Mouse (Mus musculus): ENCODE measurements at regions not wholly inside any gene's neighbourhood (a gene's known extent, or its start where the extent isn't known, plus 50 kb on each side); places are given as distances from the start of the nearest gene placed in this dataset.

DNA sequence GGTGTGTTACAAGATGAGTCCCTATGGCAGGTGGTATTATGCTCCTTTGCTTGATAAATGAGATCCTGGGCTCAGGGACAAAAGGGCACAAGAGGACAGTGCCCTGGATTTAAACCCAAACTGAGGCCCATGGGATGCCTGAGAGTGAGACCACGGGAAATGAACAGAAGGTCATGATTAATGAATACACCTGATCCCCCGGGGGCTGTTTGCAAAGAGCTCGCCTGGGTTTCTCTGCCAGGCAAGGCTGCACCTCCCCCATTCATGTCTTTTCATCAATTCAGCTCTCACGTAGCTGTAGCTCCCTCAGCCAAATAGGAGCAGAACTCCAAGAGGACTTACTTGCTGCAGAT is 336.9 kb downstream of the Mex3b start:
- H3K4me2 ChIP-seq (replicated peaks) = no peak overlapping the region
- H3K9me3 ChIP-seq = no peaks in the 10 kb centered on the region
- H3K4me3 ChIP-seq (replicated peaks) = no peak overlapping the region
- no peak overlapping the region for H3K27ac ChIP-seq
- peaks cover 7% of the 10 kb centered on the region; the same call in 1 of the 2 replicates for H3K4me1 ChIP-seq (replicated peaks)
- no peaks in the 10 kb centered on the region for H3K27me3 ChIP-seq (replicated peaks)
- no peak for ATAC-seq
- no peak overlapping the region for H3K9ac ChIP-seq
- 38% methylated on average over 4 of the region's 4 CpGs for WGBS
- H3K36me3 ChIP-seq = no peaks in the 10 kb centered on the region

DNA sequence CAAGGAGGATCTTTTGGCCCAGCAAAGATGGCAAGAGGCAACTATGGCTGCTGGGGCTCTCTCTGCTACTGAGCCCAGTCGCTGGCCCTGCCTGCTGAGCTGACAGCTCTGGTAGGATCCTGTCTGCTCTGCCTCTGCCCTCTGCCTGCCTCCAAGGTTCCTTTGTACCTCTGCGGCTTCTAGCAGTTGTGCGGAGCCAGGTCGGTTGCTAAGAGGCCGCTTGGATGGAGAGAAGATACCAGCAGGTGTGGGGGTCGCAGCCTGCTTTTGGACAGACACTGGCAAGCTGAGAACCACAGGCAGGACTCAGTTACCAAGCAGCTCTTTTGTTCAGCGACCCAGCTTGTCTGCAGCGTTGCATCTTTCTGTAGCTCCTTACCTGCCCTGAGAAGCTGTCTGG is 337.6 kb downstream of the Mex3b start:
- no peak for ATAC-seq
- Histone ChIP-seq H3K9ac (no peak overlapping the region), H3K4me3 (replicated peaks) (no peak overlapping the region), H3K4me2 (replicated peaks) (no peak overlapping the region), H3K27ac (no peak overlapping the region), H3K4me1 (replicated peaks) (peaks cover 7% of the 10 kb centered on the region; the same call in 1 of the 2 replicates), H3K27me3 (replicated peaks) (no peaks in the 10 kb centered on the region), H3K36me3 (no peaks in the 10 kb centered on the region), H3K9me3 (no peaks in the 10 kb centered on the region)
- WGBS = 63% methylated on average over 8 of the region's 8 CpGs

DNA sequence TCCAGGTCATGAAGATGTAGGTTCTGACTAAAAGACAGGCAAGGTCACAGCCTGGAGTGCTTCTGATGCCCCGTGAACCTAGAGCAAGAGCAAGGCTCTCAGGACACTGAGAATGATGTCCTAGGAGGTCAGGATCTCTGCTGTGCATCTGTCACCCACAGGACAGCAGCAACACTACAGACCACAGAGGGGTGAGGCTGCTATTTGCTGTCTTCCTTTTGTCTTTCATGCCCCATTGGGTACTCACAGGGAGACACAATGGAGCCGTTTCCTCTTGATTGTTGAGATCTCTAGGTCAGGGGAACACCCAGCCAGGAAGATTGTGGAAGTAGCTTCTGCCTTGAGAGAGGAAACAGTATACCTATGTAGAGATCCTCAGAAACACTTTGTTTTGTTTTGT is 339.9 kb downstream of the Mex3b start:
- 80% methylated on average over 2 of the region's 2 CpGs for WGBS
- H3K27me3 ChIP-seq (replicated peaks) = no peaks in the 10 kb centered on the region

DNA sequence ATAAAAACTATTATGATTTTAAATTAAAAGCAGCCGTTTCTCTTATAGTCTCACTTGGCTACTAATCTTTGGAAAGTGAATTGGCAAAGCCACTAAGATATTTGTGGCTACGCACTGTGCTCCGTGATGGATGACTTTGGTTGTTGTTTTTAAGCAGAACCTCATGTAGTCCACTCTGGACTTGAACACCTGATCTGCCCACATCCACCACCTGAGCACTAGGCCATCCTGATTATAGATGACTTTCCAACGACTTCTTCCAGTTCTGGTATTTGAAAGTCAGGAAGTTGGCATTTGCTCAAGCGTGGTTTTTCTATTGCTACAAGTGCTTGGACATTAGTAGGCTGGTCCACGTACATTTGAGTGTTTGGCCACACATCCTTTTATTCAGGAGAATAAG is 344.5 kb downstream of the Mex3b start:
- no peak overlapping the region for H3K4me3 ChIP-seq (replicated peaks)
- no peak overlapping the region for H3K4me2 ChIP-seq (replicated peaks)
- no peaks in the 10 kb centered on the region for H3K4me1 ChIP-seq (replicated peaks)
- no peaks in the 10 kb centered on the region for H3K27me3 ChIP-seq (replicated peaks)
- H3K9ac ChIP-seq = no peak overlapping the region
- 84% methylated on average over 6 of the region's 6 CpGs for WGBS
- H3K9me3 ChIP-seq = no peaks in the 10 kb centered on the region
- ATAC-seq = no peak
- H3K36me3 ChIP-seq = no peaks in the 10 kb centered on the region
- no peak overlapping the region for H3K27ac ChIP-seq

More for the DNA sequence above, 339.9 kb downstream of the Mex3b start:
- no peak overlapping the region for H3K4me2 ChIP-seq (replicated peaks)
- no peak overlapping the region for H3K27ac ChIP-seq
- H3K9ac ChIP-seq = no peak overlapping the region
- no peak for ATAC-seq
- H3K36me3 ChIP-seq = no peaks in the 10 kb centered on the region
- no peak overlapping the region for H3K4me3 ChIP-seq (replicated peaks)
- peaks cover 6% of the 10 kb centered on the region; the same call in 1 of the 2 replicates for H3K4me1 ChIP-seq (replicated peaks)
- no peaks in the 10 kb centered on the region for H3K9me3 ChIP-seq

DNA sequence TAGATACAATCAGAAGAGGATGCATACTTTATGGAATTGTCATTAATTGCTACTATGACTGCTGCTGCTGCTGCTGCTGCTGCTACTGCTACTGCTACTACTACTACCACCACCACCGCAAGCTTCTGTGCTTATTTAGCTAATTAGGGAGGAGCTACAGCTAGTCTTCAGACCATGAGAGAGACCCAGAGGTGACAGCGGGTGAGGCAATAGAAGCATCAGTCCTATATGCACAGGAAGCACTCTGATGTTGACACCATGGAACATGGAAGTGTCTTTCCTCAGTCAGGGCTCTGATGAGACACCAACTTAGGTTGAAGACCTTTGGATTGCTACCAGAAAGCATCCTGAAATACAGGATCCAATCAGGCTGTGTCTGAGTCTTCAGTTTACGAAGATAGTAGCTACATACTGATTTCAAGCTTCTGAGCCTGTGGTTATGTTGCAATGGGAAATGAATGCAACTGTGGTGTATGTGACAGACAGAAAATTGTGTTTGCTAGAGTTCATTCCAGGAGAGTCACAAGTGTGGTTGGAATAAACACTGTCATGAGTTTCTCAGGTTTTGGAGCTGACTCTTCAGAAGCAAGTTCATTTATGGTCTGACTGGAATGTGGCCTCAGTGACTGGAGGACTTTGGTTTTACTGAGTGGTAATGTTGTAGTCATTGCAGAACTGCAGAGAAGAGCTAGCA is 355.0 kb downstream of the Mex3b start:
- Histone ChIP-seq H3K27me3 (replicated peaks) (no peaks in the 10 kb centered on the region), H3K4me1 (replicated peaks) (no peaks in the 10 kb centered on the region), H3K9ac (no peak overlapping the region), H3K9me3 (no peaks in the 10 kb centered on the region), H3K36me3 (no peaks in the 10 kb centered on the region), H3K4me3 (replicated peaks) (no peak overlapping the region), H3K27ac (no peak overlapping the region), H3K4me2 (replicated peaks) (no peak overlapping the region)
- ATAC-seq = no peak
- 83% methylated on average over 3 of the region's 3 CpGs for WGBS

DNA sequence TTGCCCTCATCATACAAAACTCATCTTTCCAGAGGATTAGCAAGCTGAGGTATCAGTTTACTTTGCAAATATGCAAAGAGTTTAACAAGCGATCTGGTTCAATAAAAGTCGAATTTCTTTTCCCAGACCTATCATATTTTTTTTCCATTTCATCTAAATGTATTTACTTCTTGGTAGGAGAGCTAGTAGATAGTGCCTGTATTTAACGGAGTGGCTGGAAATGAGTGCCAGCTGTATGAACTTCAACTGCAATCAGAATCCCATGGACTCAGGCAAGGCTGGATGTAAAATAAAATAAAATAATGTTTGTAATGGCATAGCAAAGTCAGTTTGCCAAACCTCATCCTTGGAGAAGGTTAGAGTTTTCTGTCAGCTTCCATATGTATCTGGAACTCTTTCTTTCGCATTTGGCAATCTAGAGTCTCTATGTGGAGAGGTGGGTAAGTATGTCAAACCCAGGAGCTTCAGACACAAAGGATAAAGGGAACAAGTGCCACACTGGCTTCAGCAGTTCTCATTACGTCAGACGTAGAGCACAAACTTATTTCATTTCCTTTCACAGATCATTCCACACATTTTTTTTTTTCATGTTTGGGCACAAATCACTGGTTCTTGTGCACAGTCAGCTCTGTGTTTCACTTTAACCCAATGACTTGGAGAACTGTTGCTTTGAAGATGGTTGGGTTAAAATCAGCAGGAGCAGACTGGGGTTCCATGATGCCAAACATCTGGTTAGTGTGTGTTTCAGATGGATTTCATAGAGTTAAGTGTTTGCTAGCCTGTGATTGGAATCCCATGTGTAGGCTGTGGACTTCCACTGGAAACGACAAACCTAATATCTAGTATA is 357.2 kb upstream of the Tmc3 start:
- Histone ChIP-seq H3K27me3 (replicated peaks) (no peaks in the 10 kb centered on the region), H3K9me3 (no peaks in the 10 kb centered on the region), H3K9ac (no peak overlapping the region), H3K27ac (no peak overlapping the region), H3K36me3 (no peaks in the 10 kb centered on the region), H3K4me1 (replicated peaks) (no peaks in the 10 kb centered on the region), H3K4me3 (replicated peaks) (no peak overlapping the region), H3K4me2 (replicated peaks) (no peak overlapping the region)
- no peak for ATAC-seq
- 70% methylated on average over 7 of the region's 7 CpGs for WGBS

DNA sequence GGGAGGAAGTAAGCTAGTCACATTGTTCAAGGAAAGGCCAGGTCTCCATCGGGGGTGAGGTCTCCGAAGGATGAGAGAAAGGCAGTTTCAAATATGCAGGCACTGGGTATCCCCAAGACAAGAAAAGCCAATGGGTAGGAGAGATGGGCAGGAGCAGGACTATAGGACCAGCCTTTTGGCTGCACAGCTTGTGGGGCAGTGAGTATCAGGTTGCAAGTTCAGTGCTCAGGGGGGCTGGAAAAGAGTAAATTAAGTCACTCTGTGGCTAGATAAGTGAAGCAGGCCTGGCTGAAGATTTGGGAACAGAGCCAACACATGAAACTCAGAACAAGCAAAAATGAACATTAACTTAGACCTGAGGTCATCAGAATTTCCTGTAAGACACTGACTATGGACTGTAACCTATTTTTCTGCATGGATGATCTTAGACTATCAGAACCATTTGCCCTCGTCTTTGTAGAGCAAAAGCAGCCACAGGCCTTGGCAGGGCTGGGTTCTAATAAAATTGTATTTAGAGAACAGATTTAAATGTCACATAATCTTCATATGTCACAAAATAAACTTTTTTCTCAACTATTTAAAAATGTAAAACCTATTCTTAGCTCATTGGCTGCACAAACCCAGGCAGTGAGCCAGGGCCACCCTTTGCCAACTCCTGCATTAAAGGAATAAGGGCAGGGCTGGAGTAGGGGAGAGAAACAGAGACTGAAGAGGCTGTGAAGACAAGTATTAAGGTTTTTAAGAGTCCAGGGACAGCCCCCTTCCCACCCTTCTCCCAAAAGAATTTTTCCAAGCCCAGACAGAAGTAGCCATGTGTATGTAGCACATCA is 354.0 kb upstream of the Tmc3 start:
- H3K27ac ChIP-seq = no peak overlapping the region

DNA sequence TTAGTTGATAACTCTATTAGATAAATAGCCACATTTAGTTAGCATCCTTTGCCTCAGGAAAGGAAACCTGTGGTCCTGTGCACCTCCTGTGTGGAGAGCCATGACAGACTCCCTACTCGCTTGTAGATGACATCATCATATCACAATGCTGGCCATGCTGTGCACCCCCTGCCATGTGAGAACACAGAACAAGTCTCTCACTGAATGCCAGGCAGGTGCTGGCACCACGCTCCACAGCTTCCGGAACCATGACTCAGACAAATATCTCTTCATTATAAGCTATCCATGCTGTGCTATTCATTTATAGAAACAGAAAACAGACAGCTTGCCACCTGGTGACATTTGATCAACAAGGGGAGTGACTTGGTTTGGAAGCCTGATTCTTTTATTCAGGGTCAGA is 349.1 kb upstream of the Tmc3 start:
- 81% methylated on average over 3 of the region's 3 CpGs for WGBS
- Histone ChIP-seq H3K4me2 (replicated peaks) (no peak overlapping the region), H3K9ac (no peak overlapping the region), H3K36me3 (no peaks in the 10 kb centered on the region), H3K4me3 (replicated peaks) (no peak overlapping the region), H3K27ac (no peak overlapping the region), H3K4me1 (replicated peaks) (no peaks in the 10 kb centered on the region), H3K27me3 (replicated peaks) (no peaks in the 10 kb centered on the region), H3K9me3 (no peaks in the 10 kb centered on the region)
- ATAC-seq = no peak

More for the DNA sequence above, 354.0 kb upstream of the Tmc3 start:
- 65% methylated on average over 3 of the region's 3 CpGs for WGBS
- no peak overlapping the region for H3K4me2 ChIP-seq (replicated peaks)
- no peaks in the 10 kb centered on the region for H3K9me3 ChIP-seq
- no peak overlapping the region for H3K9ac ChIP-seq
- no peaks in the 10 kb centered on the region for H3K27me3 ChIP-seq (replicated peaks)
- H3K4me1 ChIP-seq (replicated peaks) = no peaks in the 10 kb centered on the region
- no peak overlapping the region for H3K4me3 ChIP-seq (replicated peaks)
- H3K36me3 ChIP-seq = no peaks in the 10 kb centered on the region
- ATAC-seq = no peak

DNA sequence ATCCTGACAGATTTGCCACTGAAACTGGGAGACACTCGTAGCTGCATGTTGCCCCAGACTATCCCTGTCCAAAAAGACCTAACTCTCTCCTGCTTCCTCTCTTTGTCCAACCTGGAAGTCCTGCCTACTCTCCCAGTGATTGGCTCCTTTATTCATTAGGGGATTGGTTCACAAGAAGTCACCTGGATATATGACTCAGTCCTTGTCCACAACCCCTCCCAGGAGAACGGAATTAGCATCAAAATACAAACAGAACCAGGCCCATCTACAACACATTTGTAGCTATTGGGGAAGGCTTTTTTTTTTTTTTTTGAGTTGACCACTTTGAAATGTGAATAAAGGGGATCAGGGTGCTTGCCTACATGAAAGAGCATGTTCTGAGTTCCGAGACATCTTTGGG is 347.4 kb upstream of the Tmc3 start:
- Histone ChIP-seq H3K27me3 (replicated peaks) (no peaks in the 10 kb centered on the region), H3K4me2 (replicated peaks) (no peak overlapping the region), H3K4me3 (replicated peaks) (no peak overlapping the region), H3K4me1 (replicated peaks) (no peaks in the 10 kb centered on the region), H3K27ac (no peak overlapping the region), H3K36me3 (no peaks in the 10 kb centered on the region), H3K9me3 (no peaks in the 10 kb centered on the region), H3K9ac (no peak overlapping the region)
- ATAC-seq = no peak
- WGBS = 88% methylated on average over 3 of the region's 3 CpGs

DNA sequence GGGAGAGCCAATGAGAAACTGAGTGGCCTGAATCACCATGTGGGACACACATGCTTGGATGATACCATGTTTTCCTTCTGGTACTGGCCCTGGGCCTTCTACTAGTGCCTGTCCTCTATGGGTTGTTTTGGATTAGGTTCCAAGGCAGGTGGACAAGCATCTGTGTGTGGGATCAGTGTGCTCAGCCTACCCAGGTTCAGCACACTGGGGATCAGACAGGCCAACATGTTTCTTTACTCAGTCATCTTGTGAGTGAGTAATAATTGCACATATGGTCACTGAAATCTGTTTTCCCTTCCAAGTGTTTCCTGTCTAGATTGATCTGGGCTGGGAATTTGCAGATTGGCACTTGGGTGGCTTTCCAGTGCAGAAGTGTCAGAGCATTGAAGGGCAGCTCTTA is 346.6 kb upstream of the Tmc3 start:
- Histone ChIP-seq H3K27me3 (replicated peaks) (no peaks in the 10 kb centered on the region), H3K9me3 (no peaks in the 10 kb centered on the region), H3K4me2 (replicated peaks) (no peak overlapping the region), H3K4me3 (replicated peaks) (no peak overlapping the region), H3K36me3 (no peaks in the 10 kb centered on the region), H3K27ac (no peak overlapping the region), H3K9ac (no peak overlapping the region), H3K4me1 (replicated peaks) (no peaks in the 10 kb centered on the region)
- ATAC-seq = no peak

DNA sequence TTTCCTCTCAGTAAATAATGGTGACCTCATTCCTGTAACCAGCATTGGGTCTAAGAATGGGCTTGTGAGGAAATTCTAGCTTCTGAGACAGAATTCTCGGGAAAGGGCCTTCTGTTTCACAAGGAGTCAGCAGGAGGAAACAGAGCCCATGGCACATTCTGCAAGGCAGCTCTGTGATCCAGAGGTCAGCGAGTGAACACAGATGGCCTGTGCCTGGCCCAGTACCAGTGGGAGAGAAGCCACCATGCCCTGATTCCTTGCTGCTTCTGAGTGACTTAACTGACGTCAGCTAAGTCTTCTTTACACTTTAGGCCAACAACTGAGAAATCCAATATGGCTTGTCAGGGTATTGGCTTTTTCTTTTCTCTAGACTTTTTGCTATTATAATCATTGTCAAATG is 342.5 kb upstream of the Tmc3 start:
- Histone ChIP-seq H3K9ac (no peak overlapping the region), H3K4me2 (replicated peaks) (no peak overlapping the region), H3K9me3 (no peaks in the 10 kb centered on the region), H3K4me1 (replicated peaks) (no peaks in the 10 kb centered on the region), H3K27ac (no peak overlapping the region), H3K27me3 (replicated peaks) (no peaks in the 10 kb centered on the region), H3K36me3 (no peaks in the 10 kb centered on the region), H3K4me3 (replicated peaks) (no peak overlapping the region)
- ATAC-seq = no peak
- 44% methylated on average over 3 of the region's 3 CpGs for WGBS

DNA sequence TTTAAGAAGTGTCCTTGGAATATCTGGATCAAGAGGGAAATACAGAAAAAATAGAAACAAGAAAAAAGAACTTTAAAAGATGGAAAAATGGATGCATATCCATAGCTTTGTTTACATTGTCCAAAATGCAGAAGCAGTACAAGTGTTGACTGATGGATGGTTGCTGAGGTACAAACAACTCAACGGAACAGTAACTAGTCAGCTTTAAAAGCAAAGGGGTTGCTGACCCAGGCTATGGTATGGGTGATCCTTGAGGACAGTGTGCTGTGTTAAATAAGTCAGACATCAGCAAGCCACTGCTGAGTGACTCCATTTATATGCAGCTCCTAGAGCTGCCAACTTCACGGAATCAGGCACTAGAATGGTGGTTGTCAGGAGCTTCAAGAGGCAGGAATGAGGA is 338.9 kb upstream of the Tmc3 start:
- Histone ChIP-seq H3K4me2 (replicated peaks) (no peak overlapping the region), H3K9me3 (no peaks in the 10 kb centered on the region), H3K4me3 (replicated peaks) (no peak overlapping the region), H3K4me1 (replicated peaks) (no peaks in the 10 kb centered on the region), H3K36me3 (no peaks in the 10 kb centered on the region), H3K9ac (no peak overlapping the region), H3K27me3 (replicated peaks) (no peaks in the 10 kb centered on the region), H3K27ac (no peak overlapping the region)
- 74% methylated on average over 2 of the region's 2 CpGs for WGBS
- no peak for ATAC-seq

Measured in intestine, embryonic 15.5 days (tissue).